Mouse (Mus musculus) bone marrow macrophage, adult 2 months (primary cell): ENCODE measurements around the gene Hspa12a.

ENCODE experiments used
- CTCF ChIP-seq: IDR thresholded peaks from 2 replicates; pipeline ENCODE4 v1.5.1; 2012; ENCODE audit warnings: low read depth, mild to moderate bottlenecking, low read length, moderate library complexity
- POLR2A ChIP-seq: IDR thresholded peaks from 2 replicates; pipeline ENCODE4 v1.6.1; 2012; ENCODE audit warnings: mild to moderate bottlenecking, low read depth, low read length, borderline replicate concordance

- TF ChIP-seq POLR2A (no peak), CTCF (no peak)
These were observed 191.9 kb downstream of the Hspa12a start for GRCm38 (mm10) chr19:58751504-58751903.
